Mouse (Mus musculus): ENCODE results near the gene Slc16a5. TPM values are rescaled to one million over a fixed set of nuclear protein-coding genes. Genes with fewer than 3 reads are reported as not detected.
"Not testable (repeated sequence)": the region's sequence is repeated elsewhere in the genome, so short reads cannot be mapped to it uniquely, and the experiment has no call there.

The Slc16a5 gene
- polyA plus RNA-seq, 1 experiment from 2014 or later, result 2.5 TPM

DNA sequence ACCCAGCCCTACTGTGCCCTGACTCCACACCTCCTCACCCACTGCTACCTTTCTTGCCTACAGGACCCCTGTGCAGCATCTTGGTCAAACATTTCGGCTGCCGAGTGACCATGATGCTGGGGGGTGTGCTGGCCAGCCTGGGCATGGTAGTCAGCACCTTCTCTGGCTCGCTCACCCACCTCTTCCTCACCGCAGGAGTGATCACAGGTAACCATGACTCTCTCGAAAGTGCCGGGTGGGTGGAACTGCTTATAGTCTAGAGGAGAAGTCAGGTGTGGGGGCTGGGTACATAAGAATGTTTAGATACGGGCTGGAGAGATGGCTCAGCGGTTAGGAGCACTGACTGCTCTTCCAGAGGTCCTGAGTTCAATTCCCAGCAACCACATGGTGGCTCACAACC is 2.6 kb downstream of the Slc16a5 start:
- no peak overlapping the region for H3K27ac ChIP-seq (ENCODE audit: low read depth)
- H3K9me3 ChIP-seq (ENCODE audit: control insufficient read depth, low read length), result no peaks in the 10 kb centered on the region
- no peak overlapping the region for H3K4me3 ChIP-seq (ENCODE audit: low read depth, low read length)
- 85% methylated on average over 8 of the region's 8 CpGs for WGBS
- no peak overlapping the region for H3K9ac ChIP-seq (ENCODE audit: low read length)
- peaks cover 7% of the 10 kb centered on the region for H3K4me1 ChIP-seq (replicated peaks; ENCODE audit: control insufficient read depth, insufficient read depth, low read length)
- no peaks in the 10 kb centered on the region for H3K36me3 ChIP-seq (ENCODE audit: control insufficient read depth, insufficient read depth, low read length)
- ATAC-seq (replicated peaks; ENCODE audit: low FRiP score, low TSS enrichment, low read depth) (no peak), DNase-seq (ENCODE audit: low spot score) (no peak)
- H3K4me2 ChIP-seq (ENCODE audit: low read length), result no peak overlapping the region
- no peaks in the 10 kb centered on the region for H3K27me3 ChIP-seq (replicated peaks; ENCODE audit: control insufficient read depth, insufficient read depth, low read length)

DNA sequence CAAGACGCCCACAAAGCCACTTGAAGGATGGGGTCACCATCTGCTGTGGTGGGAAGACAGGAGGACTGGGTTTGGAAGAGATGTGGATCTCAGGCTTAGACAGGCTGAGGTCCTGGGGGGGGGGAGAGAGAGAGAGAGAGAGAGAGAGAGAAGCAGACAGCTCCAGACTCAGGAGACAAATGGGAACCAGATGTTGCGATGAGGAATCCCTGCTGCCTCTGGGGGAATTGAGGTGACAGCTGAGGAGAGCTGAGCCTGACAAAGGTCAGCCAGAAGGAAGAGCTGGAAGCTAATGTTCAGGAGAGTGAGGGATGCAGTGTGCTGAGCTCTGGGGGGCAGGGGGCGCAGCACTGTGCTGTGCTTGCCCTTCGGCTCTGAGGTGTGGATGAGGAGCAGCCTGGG is 4.9 kb downstream of the Slc16a5 start:
- ATAC-seq (replicated peaks; ENCODE audit: low FRiP score, low TSS enrichment, low read depth) (no peak), DNase-seq (ENCODE audit: low spot score) (no peak)
- WGBS, result 25% methylated on average over 4 of the region's 4 CpGs
- H3K36me3 ChIP-seq (ENCODE audit: control insufficient read depth, insufficient read depth, low read length), result no peaks in the 10 kb centered on the region
- H3K27me3 ChIP-seq (replicated peaks; ENCODE audit: control insufficient read depth, insufficient read depth, low read length), result no peaks in the 10 kb centered on the region
- no peak overlapping the region for H3K27ac ChIP-seq (ENCODE audit: low read depth)
- H3K9me3 ChIP-seq (ENCODE audit: control insufficient read depth, low read length), result no peaks in the 10 kb centered on the region
- H3K9ac ChIP-seq (ENCODE audit: low read length), result no peak overlapping the region
- no peak overlapping the region for H3K4me3 ChIP-seq (ENCODE audit: low read depth, low read length)
- peaks cover 7% of the 10 kb centered on the region for H3K4me1 ChIP-seq (replicated peaks; ENCODE audit: control insufficient read depth, insufficient read depth, low read length)
- H3K4me2 ChIP-seq (ENCODE audit: low read length), result no peak overlapping the region

DNA sequence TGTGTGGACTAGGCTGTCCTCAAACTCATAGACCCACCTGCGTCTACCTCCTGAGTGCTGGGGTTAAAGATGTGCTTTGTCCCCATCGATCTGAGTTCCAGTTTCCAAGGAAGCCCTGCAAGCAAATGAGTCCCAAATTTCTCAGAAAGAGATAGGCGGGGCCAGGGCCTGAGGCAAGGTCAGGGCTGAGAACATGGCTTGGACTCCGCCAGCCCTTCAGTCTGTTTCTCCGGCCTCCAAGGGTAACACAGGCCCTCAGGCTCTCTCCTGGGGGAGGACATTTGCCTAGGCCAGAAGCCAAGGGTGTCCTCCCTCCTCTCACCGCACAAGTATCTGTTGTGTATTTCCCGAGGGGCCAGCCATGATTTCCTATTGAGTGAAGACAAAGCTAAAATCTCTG is 9.9 kb downstream of the Slc16a5 start:
- H3K4me2 ChIP-seq (ENCODE audit: low read length), result no peak overlapping the region
- H3K27ac ChIP-seq (ENCODE audit: low read depth), result no peak overlapping the region
- no peaks in the 10 kb centered on the region for H3K9me3 ChIP-seq (ENCODE audit: control insufficient read depth, low read length)
- no peaks in the 10 kb centered on the region for H3K27me3 ChIP-seq (replicated peaks; ENCODE audit: control insufficient read depth, insufficient read depth, low read length)
- 90% methylated on average over 7 of the region's 7 CpGs for WGBS
- H3K9ac ChIP-seq (ENCODE audit: low read length), result no peak overlapping the region
- ATAC-seq (replicated peaks; ENCODE audit: low FRiP score, low TSS enrichment, low read depth) (no peak), DNase-seq (ENCODE audit: low spot score) (no peak)
- no peaks in the 10 kb centered on the region for H3K36me3 ChIP-seq (ENCODE audit: control insufficient read depth, insufficient read depth, low read length)
- H3K4me1 ChIP-seq (replicated peaks; ENCODE audit: control insufficient read depth, insufficient read depth, low read length), result peaks cover 22% of the 10 kb centered on the region
- no peak overlapping the region for H3K4me3 ChIP-seq (ENCODE audit: low read depth, low read length)

DNA sequence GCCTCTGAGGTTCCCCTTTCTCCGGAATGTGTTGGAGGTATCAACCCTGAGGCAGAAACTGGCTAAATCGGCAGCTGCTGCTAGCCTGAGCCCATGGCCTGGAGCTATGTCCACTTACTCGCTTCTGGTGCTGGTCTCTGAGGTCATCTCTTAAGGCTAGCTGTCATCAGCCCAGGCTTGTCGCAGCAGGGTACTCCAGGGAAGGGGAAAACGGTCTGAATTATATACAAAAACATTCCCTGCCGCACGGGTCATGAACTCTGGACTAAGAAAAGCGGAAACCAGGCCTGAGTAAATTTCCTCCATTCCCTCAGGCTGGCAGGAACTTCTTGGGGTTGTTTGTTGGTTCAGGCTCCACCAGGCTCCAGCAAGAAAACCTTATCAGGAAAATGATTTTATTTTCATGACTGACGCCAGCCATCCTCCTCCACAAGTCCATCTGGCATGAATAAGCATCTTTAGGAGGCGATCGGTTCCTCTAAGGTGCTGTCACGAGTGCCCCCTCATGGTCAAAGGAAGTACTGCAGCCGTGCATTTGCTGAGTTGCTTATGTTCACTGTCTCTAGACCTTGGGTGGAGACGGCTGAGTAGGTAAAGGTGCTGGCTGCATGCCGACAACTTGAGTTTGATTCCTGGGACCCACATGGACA is 11.5 kb downstream of the Slc16a5 start:
- Histone ChIP-seq H3K27ac (ENCODE audit: low read depth) (peak overlapping the region; percentile 51), H3K27me3 (replicated peaks; ENCODE audit: control insufficient read depth, insufficient read depth, low read length) (no peaks in the 10 kb centered on the region), H3K36me3 (ENCODE audit: control insufficient read depth, insufficient read depth, low read length) (no peaks in the 10 kb centered on the region), H3K4me3 (ENCODE audit: low read depth, low read length) (no peak overlapping the region), H3K9me3 (ENCODE audit: control insufficient read depth, low read length) (no peaks in the 10 kb centered on the region), H3K4me1 (replicated peaks; ENCODE audit: control insufficient read depth, insufficient read depth, low read length) (peaks cover 20% of the 10 kb centered on the region), H3K9ac (ENCODE audit: low read length) (peak overlapping the region; percentile 11; the same call in 1 of the 2 replicates), H3K4me2 (ENCODE audit: low read length) (peak overlapping the region; percentile 29; the same call in 1 of the 2 replicates)
- WGBS, result 11% methylated on average over 15 of the region's 15 CpGs
- peak; percentile 100 for DNase-seq (ENCODE audit: low spot score)
- ATAC-seq (replicated peaks; ENCODE audit: low FRiP score, low TSS enrichment, low read depth), result peak; percentile 45

- peak; percentile 95 for ATAC-seq (replicated peaks; ENCODE audit: low FRiP score, low TSS enrichment, low read depth)
- no peaks in the 10 kb centered on the region for H3K36me3 ChIP-seq (ENCODE audit: control insufficient read depth, insufficient read depth, low read length)
- peak; percentile 93 for DNase-seq (ENCODE audit: low spot score)
- peaks cover 20% of the 10 kb centered on the region for H3K4me1 ChIP-seq (replicated peaks; ENCODE audit: control insufficient read depth, insufficient read depth, low read length)
- no peaks in the 10 kb centered on the region for H3K9me3 ChIP-seq (ENCODE audit: control insufficient read depth, low read length)
- peak within 1 kb of the TSS; percentile 82 for H3K4me3 ChIP-seq (ENCODE audit: low read depth, low read length)
- H3K27ac ChIP-seq (ENCODE audit: low read depth), result peak within 1 kb of the TSS; percentile 79
- no peaks in the 10 kb centered on the region for H3K27me3 ChIP-seq (replicated peaks; ENCODE audit: control insufficient read depth, insufficient read depth, low read length)
- 1% methylated on average over 26 of the region's 26 CpGs for WGBS
- peak within 1 kb of the TSS; percentile 94 for H3K4me2 ChIP-seq (ENCODE audit: low read length)
- H3K9ac ChIP-seq (ENCODE audit: low read length), result peak within 1 kb of the TSS; percentile 60
Measured at GRCm38 (mm10) chr11:115475025-115475757, 12.9 kb downstream of the Slc16a5 start, which contains the start of gene Armc7. TSS of gene Armc7 (plus strand) at chr11:115475667.

- Histone ChIP-seq H3K4me1 (replicated peaks; ENCODE audit: control insufficient read depth, insufficient read depth, low read length) (peaks cover 20% of the 10 kb centered on the region), H3K27ac (ENCODE audit: low read depth) (no peak overlapping the region), H3K27me3 (replicated peaks; ENCODE audit: control insufficient read depth, insufficient read depth, low read length) (no peaks in the 10 kb centered on the region), H3K4me2 (ENCODE audit: low read length) (peak overlapping the region; percentile 94), H3K36me3 (ENCODE audit: control insufficient read depth, insufficient read depth, low read length) (no peaks in the 10 kb centered on the region), H3K9ac (ENCODE audit: low read length) (peak overlapping the region; percentile 60), H3K4me3 (ENCODE audit: low read depth, low read length) (peak overlapping the region; percentile 82), H3K9me3 (ENCODE audit: control insufficient read depth, low read length) (no peaks in the 10 kb centered on the region)
- ATAC-seq (replicated peaks; ENCODE audit: low FRiP score, low TSS enrichment, low read depth), result no peak
- 4% methylated on average over 28 of the region's 28 CpGs for WGBS
- DNase-seq (ENCODE audit: low spot score), result no peak
Measured at GRCm38 (mm10) chr11:115475758-115476237, 13.5 kb downstream of the Slc16a5 start.

DNA sequence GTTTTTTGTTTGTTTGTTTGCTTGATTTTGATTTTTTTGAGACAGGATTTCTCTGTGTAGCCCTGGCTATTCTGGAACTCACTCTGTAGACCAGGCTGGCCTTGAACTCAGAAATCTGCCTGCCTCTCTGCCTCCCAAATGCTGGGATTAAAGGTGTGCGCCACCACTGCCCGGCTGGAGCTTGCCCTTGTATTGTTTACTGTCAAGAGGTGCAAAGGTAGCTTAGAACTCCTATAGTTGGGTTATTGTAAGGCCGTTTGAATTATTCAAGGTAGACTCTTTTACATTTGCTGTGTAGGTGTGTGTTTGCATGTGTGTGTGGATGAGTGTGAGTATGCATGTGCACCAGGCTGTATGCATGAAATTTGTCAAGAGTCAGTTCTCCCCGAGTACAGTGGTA is 14.4 kb downstream of the Slc16a5 start:
- peak overlapping the region; percentile 94 for H3K4me2 ChIP-seq (ENCODE audit: low read length)
- H3K27ac ChIP-seq (ENCODE audit: low read depth); H3K9me3 ChIP-seq (ENCODE audit: control insufficient read depth, low read length); DNase-seq (ENCODE audit: low spot score); H3K27me3 ChIP-seq (replicated peaks; ENCODE audit: control insufficient read depth, insufficient read depth, low read length); ATAC-seq (replicated peaks; ENCODE audit: low FRiP score, low TSS enrichment, low read depth); H3K36me3 ChIP-seq (ENCODE audit: control insufficient read depth, insufficient read depth, low read length): not testable (repeated sequence)
- peaks cover 20% of the 10 kb centered on the region for H3K4me1 ChIP-seq (replicated peaks; ENCODE audit: control insufficient read depth, insufficient read depth, low read length)
- H3K4me3 ChIP-seq (ENCODE audit: low read depth, low read length), result peak overlapping the region; percentile 82
- WGBS, result 78% methylated on average over 4 of the region's 4 CpGs
- peak overlapping the region; percentile 60; the same call in 1 of the 2 replicates for H3K9ac ChIP-seq (ENCODE audit: low read length)

DNA sequence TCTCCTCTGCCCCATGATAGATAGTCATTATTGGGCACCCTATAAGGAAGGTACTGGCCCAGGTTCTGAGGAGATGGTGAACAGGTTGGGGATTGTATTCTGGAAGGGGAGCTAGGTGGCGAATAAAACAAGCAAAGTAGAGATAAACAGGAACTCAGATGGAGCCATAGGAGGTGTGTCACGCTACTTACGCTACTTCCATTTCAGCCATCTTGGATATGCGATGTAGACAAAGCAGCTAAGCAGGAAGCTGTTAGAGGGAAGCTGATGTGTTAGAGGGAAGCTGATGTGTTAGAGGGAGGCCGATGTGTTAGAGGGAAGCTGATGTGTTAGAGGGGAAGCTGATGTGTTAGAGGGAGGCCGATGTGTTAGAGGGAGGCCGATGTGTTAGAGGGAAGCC is 15.1 kb downstream of the Slc16a5 start:
- H3K9me3 ChIP-seq (ENCODE audit: control insufficient read depth, low read length); DNase-seq (ENCODE audit: low spot score); H3K4me2 ChIP-seq (ENCODE audit: low read length); H3K27me3 ChIP-seq (replicated peaks; ENCODE audit: control insufficient read depth, insufficient read depth, low read length); ATAC-seq (replicated peaks; ENCODE audit: low FRiP score, low TSS enrichment, low read depth); H3K4me3 ChIP-seq (ENCODE audit: low read depth, low read length); H3K9ac ChIP-seq (ENCODE audit: low read length); H3K27ac ChIP-seq (ENCODE audit: low read depth); H3K36me3 ChIP-seq (ENCODE audit: control insufficient read depth, insufficient read depth, low read length): not testable (repeated sequence)
- 87% methylated on average over 7 of the region's 7 CpGs for WGBS
- H3K4me1 ChIP-seq (replicated peaks; ENCODE audit: control insufficient read depth, insufficient read depth, low read length), result peaks cover 20% of the 10 kb centered on the region

Measured in intestine, embryonic 14.5 days (tissue).